In the genomic region with DNA sequence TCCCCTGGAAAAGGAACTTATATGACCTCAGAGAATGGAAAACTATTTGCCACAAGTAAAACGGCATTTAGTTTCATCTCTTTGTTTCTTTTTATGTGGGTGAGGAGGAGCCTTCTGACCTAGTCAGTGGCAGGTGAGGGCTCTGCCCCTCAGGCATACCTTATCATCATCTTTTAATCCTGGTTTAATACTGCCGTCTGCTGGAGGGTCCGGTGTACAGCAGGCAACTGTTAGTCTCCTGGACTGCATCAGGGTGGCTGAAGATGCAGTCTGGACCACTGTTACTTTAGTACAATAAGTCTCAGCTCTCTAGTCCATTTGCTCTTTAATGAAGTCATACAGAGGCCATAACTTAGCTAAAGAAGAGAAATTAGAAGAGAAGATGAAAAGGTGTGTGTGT, we compare ENCODE assay signal across 7 mouse cellular contexts. TPM values are rescaled to one million over a fixed set of nuclear protein-coding genes. Genes with fewer than 3 reads are reported as not detected.
A peak's percentile ranks its signal among the peaks of the same experiment; 100 is the strongest.
DNase-seq lines count a peak whose midpoint lies in the region; ATAC-seq and TF ChIP-seq lines count a peak whose summit lies in the region.

No protein-coding gene starts in this region.

- H3K4me1 ChIP-seq in CH12.LX (ENCODE audit: control insufficient read depth in 1 of 2, insufficient read depth in 2 of 2): peaks cover 15 to 49% of the 10 kb centered on the region in 2 experiments

- H3K9ac ChIP-seq in CH12.LX (ENCODE audit: insufficient read depth, low read depth): no peak overlapping the region

- TF ChIP-seq RAD21 in CH12.LX (IDR thresholded peaks at IDR 0.05; ENCODE audit: low read depth, low read length): peak; percentile 91

- intact Hi-C loops in heart, postnatal 14 days (cut with DNase I): loop anchor here (2.0 to 5.0 kb wide), 2 partner anchors 218 to 368 kb away; no protein-coding TSS in a partner anchor

- H3K4me3 ChIP-seq in CH12.LX (replicated peaks in 1 of 3; ENCODE audit: low read depth in 2 of 3, low read length in 2 of 3, poor library complexity in 1 of 3): no peak overlapping the region

- no peaks in the 10 kb centered on the region for H3K9me3 ChIP-seq in CH12.LX (replicated peaks; ENCODE audit: low read length)

- no peak for TF ChIP-seq EP300 in CH12.LX (IDR thresholded peaks at IDR 0.05; ENCODE audit: low read length)

- TF ChIP-seq POLR2A in CH12.LX (IDR thresholded peaks at IDR 0.05; ENCODE audit: low read depth, low read length): no peak

- in situ Hi-C loops in CH12.LX (cut with MboI; ENCODE audit: low pct_ligation_motif_present, low pct_unique_long_range_greater_than_20kb, low sequenced_read_pairs): loop anchor here (25.0 kb wide), 1 partner anchor 363 kb away; no protein-coding TSS in a partner anchor
- in situ Hi-C loops in Patski (cut with MboI; ENCODE audit: low pct_unique_long_range_greater_than_20kb): loop anchor here (10.0 kb wide), 1 partner anchor 410 kb away; no protein-coding TSS in a partner anchor

- dilution Hi-C loops in CH12.LX (cut with MboI; ENCODE audit: extremely low pct_ligation_motif_present, extremely low pct_unique_long_range_greater_than_20kb, low sequenced_read_pairs): no loop called here

- no peak overlapping the region for H3K4me2 ChIP-seq in CH12.LX (ENCODE audit: insufficient read depth, low read depth, poor library complexity, severe bottlenecking)

- H3K27ac ChIP-seq in CH12.LX (ENCODE audit: insufficient read depth, low read depth): no peak overlapping the region

- H3K79me2 ChIP-seq in CH12.LX (replicated peaks; ENCODE audit: control insufficient read depth, extremely low read depth, insufficient read depth, poor library complexity, severe bottlenecking): no peaks in the 10 kb centered on the region

- CTCF ChIA-PET in Patski (lab: Charles Lee): interaction anchor here (0.9 to 3.9 kb wide), 6 partner anchors 8 to 222 kb away, joined by 3 to 18 read pairs (median 4); no protein-coding TSS in a partner anchor

- DNase-seq in CH12.LX (ENCODE audit: extremely low read depth) (peak; percentile 71), Patski (ENCODE audit: low read depth, low spot score) (no peak)
- DNase-seq in embryo, embryonic 10 days (ENCODE audit: low spot score): peak; percentile 73
- peak; percentile 50 to 72 for DNase-seq in heart, postnatal 14 days
- DNase-seq in layer of hippocampus, adult 11-12 months (ENCODE audit: low spot score): peak; percentile 64
- peak; percentile 78 for DNase-seq in lung, postnatal 10 days
- peak; percentile 68 for DNase-seq in retina, postnatal 1 day

- POLR2A ChIA-PET in Patski (lab: Charles Lee): interaction anchor here (0.5 to 0.6 kb wide), 2 partner anchors 220 to 362 kb away, joined by 3 to 4 read pairs; no protein-coding TSS in a partner anchor

- no peaks in the 10 kb centered on the region for H3K36me3 ChIP-seq in CH12.LX (replicated peaks in 1 of 2; ENCODE audit: control insufficient read depth in 1 of 2, insufficient read depth in 1 of 2, low read length in 1 of 2)

- H3K27me3 ChIP-seq in CH12.LX (replicated peaks): no peaks in the 10 kb centered on the region
- H3K27me3 ChIP-seq in Patski: no peaks in the 10 kb centered on the region

- TF ChIP-seq CTCF in CH12.LX (conservative IDR thresholded peaks at IDR 0.05 in 1 of 2, IDR thresholded peaks at IDR 0.05 in 1 of 2; ENCODE audit: low read depth in 2 of 2, low read length in 2 of 2) (peak; percentile 95 to 99), Patski (IDR thresholded peaks at IDR 0.05) (peak; percentile 88)

- ATAC-seq in Patski: peak; percentile 26

TF ChIP-seq in CH12.LX, 34 proteins besides CTCF, POLR2A, EP300 and RAD21:
- TF ChIP-seq NELFE (IDR thresholded peaks at IDR 0.05; ENCODE audit: low read depth, low read length) (peak; percentile 29; the same call in 1 of the 2 replicates), HCFC1 (IDR thresholded peaks at IDR 0.05; ENCODE audit: low read depth, low read length) (peak; percentile 12; the same call in 1 of the 2 replicates), GABPA (IDR thresholded peaks at IDR 0.05; ENCODE audit: insufficient replicate concordance, low read depth, low read length) (no peak), SMC3 (IDR thresholded peaks at IDR 0.05; ENCODE audit: low read depth, low read length) (peak; percentile 93), PAX5 (IDR thresholded peaks at IDR 0.05; ENCODE audit: low read length) (no peak), TCF12 (IDR thresholded peaks at IDR 0.05; ENCODE audit: low read depth, low read length) (0 out of 2 replicates have a peak, but pooled peaks have one; percentile 17), CHD2 (IDR thresholded peaks at IDR 0.05; ENCODE audit: low read length) (no peak), MAZ (IDR thresholded peaks at IDR 0.05; ENCODE audit: low read depth, low read length) (peak; percentile 20; the same call in 1 of the 2 replicates), ZC3H11A (IDR thresholded peaks at IDR 0.05; ENCODE audit: low read depth, low read length) (peak; percentile 78), NRF1 (IDR thresholded peaks at IDR 0.05; ENCODE audit: low read depth, low read length) (no peak), ETS1 (conservative IDR thresholded peaks at IDR 0.05; ENCODE audit: low read depth, low read length) (no peak), IRF4 (IDR thresholded peaks at IDR 0.05; ENCODE audit: low read depth, low read length) (0 out of 2 replicates have a peak, but pooled peaks have one; percentile 25)

RNA-seq across cellular contexts. Expression of gene Gcm1, which starts 26.9 kb away (rescaled TPM):
- total RNA-seq in CH12.LX (2012; rRNA removed) (not detected in 2 replicates), CH12.LX (2014; rRNA removed) (not detected in 2 replicates)
- polyA plus RNA-seq in CH12.LX (2012; ENCODE audit: insufficient read length, low read depth) (not detected in 2 replicates), Patski (2021) (0.17 TPM)
- not detected for total RNA-seq in heart, postnatal 14 days (2021)
